Mouse (Mus musculus): ENCODE measurements around the gene Tuba4a. TPM values are rescaled to one million over a fixed set of nuclear protein-coding genes. Genes with fewer than 3 reads are reported as not detected.
"Not testable (repeated sequence)": the region's sequence is repeated elsewhere in the genome, so short reads cannot be mapped to it uniquely, and the experiment has no call there.

Gene Tuba4a
- polyA plus RNA-seq, 1 experiment from 2014 or later, result 355 TPM

DNA sequence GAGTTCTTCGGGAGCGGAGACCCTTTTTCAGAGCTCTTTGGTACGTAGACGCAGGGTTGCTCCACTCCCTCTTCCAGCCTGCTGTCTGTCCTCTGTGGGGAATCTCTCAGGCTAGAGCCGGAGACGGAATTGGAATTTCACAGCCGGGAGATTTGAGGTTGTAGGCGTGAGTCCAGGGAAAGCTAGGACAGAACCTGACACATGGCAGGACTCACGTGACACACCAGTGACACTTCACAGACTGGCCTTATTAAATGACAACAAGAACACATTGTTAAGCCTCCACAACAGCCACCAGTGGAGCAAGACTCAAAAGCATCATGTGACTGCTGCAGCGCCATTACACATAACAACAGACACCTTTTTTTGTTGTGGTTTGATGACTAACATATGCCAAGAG, 19.9 kb upstream of the Tuba4a start:
- Histone ChIP-seq H3K9me3 (replicated peaks; ENCODE audit: control insufficient read depth, low read length) (no peaks in the 10 kb centered on the region), H3K36me3 (ENCODE audit: control insufficient read depth, insufficient read depth) (no peaks in the 10 kb centered on the region; the same call in none of the 2 replicates), H3K4me3 (ENCODE audit: low read depth, low read length) (no peak overlapping the region), H3K27ac (ENCODE audit: low read length) (no peak overlapping the region), H3K4me2 (ENCODE audit: low read depth, low read length) (no peak overlapping the region), H3K4me1 (ENCODE audit: control insufficient read depth, low read depth, low read length) (peaks cover 36% of the 10 kb centered on the region), H3K9ac (ENCODE audit: low read depth, low read length) (no peak overlapping the region), H3K27me3 (ENCODE audit: control insufficient read depth, insufficient read depth, low read depth, low read length) (no peaks in the 10 kb centered on the region)
- WGBS (ENCODE audit: insufficient replicate concordance), result 88% methylated on average over 10 of the region's 10 CpGs
- no peak for ATAC-seq (ENCODE audit: low read depth)

DNA sequence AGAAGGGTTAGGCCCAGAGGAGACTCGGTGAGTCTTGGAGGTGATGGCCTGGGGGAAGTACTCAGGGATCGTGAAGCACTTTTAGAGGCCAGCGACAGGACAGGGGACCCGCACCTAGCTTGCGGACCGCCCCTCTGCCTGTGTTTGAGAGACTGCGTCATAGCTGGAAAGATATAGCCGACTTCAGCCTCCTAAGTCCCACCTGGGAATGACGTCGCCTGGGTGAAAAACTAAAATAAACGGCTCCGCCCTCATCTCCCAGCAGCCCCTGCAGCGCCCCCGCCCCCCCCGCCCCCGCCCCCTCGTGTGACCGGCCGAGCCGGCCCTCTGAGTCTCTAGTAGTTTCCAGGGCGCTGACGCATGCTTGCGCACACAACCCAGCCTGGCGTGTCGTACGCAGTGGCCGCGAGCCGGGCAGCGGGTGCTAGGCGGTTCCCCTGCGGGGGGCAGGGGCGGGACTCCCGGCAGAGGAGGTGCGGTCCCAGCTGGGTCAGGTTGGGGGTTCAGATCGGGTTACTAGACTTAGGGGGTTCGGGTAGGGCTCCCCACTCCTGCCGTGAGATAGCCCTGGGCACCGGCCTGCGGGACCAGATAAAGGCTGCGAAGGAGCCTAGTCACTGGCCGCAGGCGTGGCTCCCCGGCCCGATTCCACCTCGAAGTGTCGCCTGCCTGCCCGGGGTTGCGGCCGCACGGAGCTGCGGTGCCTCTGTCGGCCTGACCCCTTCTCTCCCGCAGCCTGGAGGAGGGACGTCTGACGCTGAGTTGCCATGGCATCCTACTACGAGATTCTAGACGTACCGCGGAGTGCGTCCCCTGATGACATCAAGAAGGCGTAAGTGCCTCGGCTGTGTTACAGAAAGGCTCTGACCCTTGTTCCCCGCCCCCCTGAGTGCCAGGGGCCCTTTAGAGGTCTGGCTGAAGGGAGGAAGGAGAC, 16.7 kb upstream of the Tuba4a start, which contains the start of gene Dnajb2:
Dnajb2 (plus strand) TSS at position 290 of the 934 bp plus-strand sequence.
- no peaks in the 10 kb centered on the region for H3K9me3 ChIP-seq (replicated peaks; ENCODE audit: control insufficient read depth, low read length)
- H3K4me1 ChIP-seq (ENCODE audit: control insufficient read depth, low read depth, low read length), result peaks cover 45% of the 10 kb centered on the region
- no peaks in the 10 kb centered on the region for H3K27me3 ChIP-seq (ENCODE audit: control insufficient read depth, insufficient read depth, low read depth, low read length)
- peak within 1 kb of the TSS; percentile 79 for H3K9ac ChIP-seq (ENCODE audit: low read depth, low read length)
- ATAC-seq (ENCODE audit: low read depth), result peak; percentile 95
- H3K4me2 ChIP-seq (ENCODE audit: low read depth, low read length), result peak within 1 kb of the TSS; percentile 86
- H3K27ac ChIP-seq (ENCODE audit: low read length), result peak within 1 kb of the TSS; percentile 99
- no peaks in the 10 kb centered on the region; the same call in none of the 2 replicates for H3K36me3 ChIP-seq (ENCODE audit: control insufficient read depth, insufficient read depth)
- whole genome bisulfite sequencing (ENCODE audit: insufficient replicate concordance), result under 1% methylated on average over 64 of the region's 64 CpGs
- peak within 1 kb of the TSS; percentile 69 for H3K4me3 ChIP-seq (ENCODE audit: low read depth, low read length)

DNA sequence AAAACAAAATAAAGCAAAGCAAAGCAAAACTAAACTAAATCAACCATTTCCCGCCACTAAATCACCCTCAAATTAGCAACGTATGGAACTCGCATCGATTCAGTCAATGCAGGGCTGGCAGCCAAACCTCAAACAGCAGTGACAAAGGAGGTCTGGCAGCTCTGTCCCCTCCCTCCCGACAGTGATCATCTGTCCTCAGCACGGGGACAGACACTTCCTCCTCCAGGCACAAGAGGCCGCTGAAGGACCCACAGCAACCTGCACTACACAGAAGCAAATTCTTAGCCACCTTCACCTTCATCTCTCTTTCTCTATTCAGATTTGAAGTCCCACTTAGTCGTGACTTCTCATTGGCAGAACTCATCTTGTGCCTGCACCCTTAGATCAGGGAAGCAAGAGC, 14.9 kb upstream of the Tuba4a start:
- no peak overlapping the region for H3K4me3 ChIP-seq (ENCODE audit: low read depth, low read length)
- peak; percentile 14; the same call in 1 of the 2 replicates for ATAC-seq (ENCODE audit: low read depth)
- H3K4me1 ChIP-seq (ENCODE audit: control insufficient read depth, low read depth, low read length), result peaks cover 46% of the 10 kb centered on the region
- H3K27ac ChIP-seq (ENCODE audit: low read length), result peak overlapping the region; percentile 99
- no peak overlapping the region; the same call in 1 of the 2 replicates for H3K9ac ChIP-seq (ENCODE audit: low read depth, low read length)
- no peak overlapping the region for H3K4me2 ChIP-seq (ENCODE audit: low read depth, low read length)
- no peaks in the 10 kb centered on the region for H3K27me3 ChIP-seq (ENCODE audit: control insufficient read depth, insufficient read depth, low read depth, low read length)
- H3K9me3 ChIP-seq (replicated peaks; ENCODE audit: control insufficient read depth, low read length), result no peaks in the 10 kb centered on the region
- no peaks in the 10 kb centered on the region for H3K36me3 ChIP-seq (ENCODE audit: control insufficient read depth, insufficient read depth)
- WGBS (ENCODE audit: insufficient replicate concordance), result 3% methylated on average over 8 of the region's 8 CpGs

DNA sequence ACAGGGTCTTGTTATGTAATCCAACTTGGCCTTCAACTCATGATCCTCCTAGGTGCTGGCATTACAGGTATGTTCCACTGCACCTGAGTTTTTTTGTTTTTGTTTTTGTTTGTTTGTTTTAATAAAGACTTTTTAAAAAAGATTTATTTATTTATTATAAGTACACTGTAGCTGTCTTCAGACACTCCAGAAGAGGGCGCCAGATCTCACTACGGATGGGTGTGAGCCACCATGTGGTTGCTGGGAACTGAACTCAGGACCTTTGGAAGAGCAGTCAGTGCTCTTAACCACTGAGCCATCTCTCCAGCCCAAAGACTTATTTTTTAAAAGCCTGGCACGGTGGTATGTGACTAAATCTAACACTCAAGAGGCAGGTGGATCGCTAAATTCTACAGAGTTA, 12.8 kb upstream of the Tuba4a start:
- H3K9ac ChIP-seq (ENCODE audit: low read depth, low read length); ATAC-seq (ENCODE audit: low read depth); H3K9me3 ChIP-seq (replicated peaks; ENCODE audit: control insufficient read depth, low read length); H3K36me3 ChIP-seq (ENCODE audit: control insufficient read depth, insufficient read depth); H3K4me3 ChIP-seq (ENCODE audit: low read depth, low read length); H3K27ac ChIP-seq (ENCODE audit: low read length); H3K4me2 ChIP-seq (ENCODE audit: low read depth, low read length); H3K27me3 ChIP-seq (ENCODE audit: control insufficient read depth, insufficient read depth, low read depth, low read length): not testable (repeated sequence)
- peaks cover 38% of the 10 kb centered on the region for H3K4me1 ChIP-seq (ENCODE audit: control insufficient read depth, low read depth, low read length)
- 64% methylated on average over 4 of the region's 4 CpGs for WGBS (ENCODE audit: insufficient replicate concordance)

DNA sequence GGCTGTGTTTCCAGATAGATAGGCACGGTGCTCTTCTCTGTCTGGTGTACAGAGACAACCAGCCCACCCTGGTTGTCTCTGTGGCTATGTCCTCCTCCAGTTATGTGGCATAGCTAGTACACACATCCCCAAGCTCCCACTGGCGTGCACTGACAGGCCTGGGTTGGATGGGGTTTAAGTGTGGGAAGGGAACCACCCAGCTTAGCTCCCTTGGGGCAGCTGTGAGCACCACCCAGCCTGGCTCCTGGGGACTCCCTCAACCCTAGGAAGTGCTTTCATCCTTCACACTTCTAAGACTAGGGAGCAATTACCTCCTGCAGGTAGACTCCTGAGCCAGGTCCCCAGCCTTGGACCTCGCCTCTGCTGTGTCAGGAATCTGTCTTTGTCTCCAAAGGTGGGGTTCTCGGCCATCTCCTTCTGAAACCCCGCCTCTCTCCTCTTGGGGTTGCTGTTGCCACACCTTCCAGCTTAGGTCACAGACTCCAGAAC, 12.0 kb upstream of the Tuba4a start, which contains the start of gene A630095N17Rik:
A630095N17Rik (minus strand) TSS at position 439 of the 489 bp plus-strand sequence.
- Histone ChIP-seq H3K4me3 (ENCODE audit: low read depth, low read length) (no peak within 1 kb of the TSS), H3K9ac (ENCODE audit: low read depth, low read length) (no peak within 1 kb of the TSS), H3K9me3 (replicated peaks; ENCODE audit: control insufficient read depth, low read length) (no peaks in the 10 kb centered on the region), H3K4me1 (ENCODE audit: control insufficient read depth, low read depth, low read length) (peaks cover 30% of the 10 kb centered on the region), H3K27ac (ENCODE audit: low read length) (no peak within 1 kb of the TSS), H3K4me2 (ENCODE audit: low read depth, low read length) (no peak within 1 kb of the TSS), H3K36me3 (ENCODE audit: control insufficient read depth, insufficient read depth) (no peaks in the 10 kb centered on the region), H3K27me3 (ENCODE audit: control insufficient read depth, insufficient read depth, low read depth, low read length) (no peaks in the 10 kb centered on the region)
- 60% methylated on average over 5 of the region's 5 CpGs for WGBS (ENCODE audit: insufficient replicate concordance)
- no peak for ATAC-seq (ENCODE audit: low read depth)

DNA sequence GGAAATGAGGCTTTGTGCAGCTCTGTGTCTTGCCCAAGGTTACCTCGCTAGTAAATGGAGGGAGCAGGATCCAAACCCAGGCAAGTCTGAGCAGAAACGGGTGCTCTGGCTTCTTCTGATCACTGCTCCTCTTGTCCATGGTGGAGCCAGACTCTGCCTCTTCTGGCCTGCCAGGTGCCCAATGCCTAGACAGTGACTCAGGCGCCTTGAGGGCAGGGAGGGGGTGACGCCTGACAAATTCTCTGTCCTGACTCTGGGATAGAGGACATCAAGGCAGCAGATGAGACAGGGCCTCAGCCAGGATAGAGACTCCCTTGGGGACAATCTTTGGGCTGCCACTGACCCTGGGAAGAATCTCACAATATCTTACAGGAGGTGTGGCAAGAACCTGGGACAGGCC, 11.6 kb upstream of the Tuba4a start:
- Histone ChIP-seq H3K9me3 (replicated peaks; ENCODE audit: control insufficient read depth, low read length) (no peaks in the 10 kb centered on the region), H3K9ac (ENCODE audit: low read depth, low read length) (no peak overlapping the region), H3K4me1 (ENCODE audit: control insufficient read depth, low read depth, low read length) (peaks cover 29% of the 10 kb centered on the region), H3K27me3 (ENCODE audit: control insufficient read depth, insufficient read depth, low read depth, low read length) (no peaks in the 10 kb centered on the region), H3K27ac (ENCODE audit: low read length) (no peak overlapping the region), H3K4me3 (ENCODE audit: low read depth, low read length) (no peak overlapping the region), H3K4me2 (ENCODE audit: low read depth, low read length) (no peak overlapping the region), H3K36me3 (ENCODE audit: control insufficient read depth, insufficient read depth) (no peaks in the 10 kb centered on the region)
- ATAC-seq (ENCODE audit: low read depth), result no peak
- WGBS (ENCODE audit: insufficient replicate concordance), result 61% methylated on average over 4 of the region's 4 CpGs

DNA sequence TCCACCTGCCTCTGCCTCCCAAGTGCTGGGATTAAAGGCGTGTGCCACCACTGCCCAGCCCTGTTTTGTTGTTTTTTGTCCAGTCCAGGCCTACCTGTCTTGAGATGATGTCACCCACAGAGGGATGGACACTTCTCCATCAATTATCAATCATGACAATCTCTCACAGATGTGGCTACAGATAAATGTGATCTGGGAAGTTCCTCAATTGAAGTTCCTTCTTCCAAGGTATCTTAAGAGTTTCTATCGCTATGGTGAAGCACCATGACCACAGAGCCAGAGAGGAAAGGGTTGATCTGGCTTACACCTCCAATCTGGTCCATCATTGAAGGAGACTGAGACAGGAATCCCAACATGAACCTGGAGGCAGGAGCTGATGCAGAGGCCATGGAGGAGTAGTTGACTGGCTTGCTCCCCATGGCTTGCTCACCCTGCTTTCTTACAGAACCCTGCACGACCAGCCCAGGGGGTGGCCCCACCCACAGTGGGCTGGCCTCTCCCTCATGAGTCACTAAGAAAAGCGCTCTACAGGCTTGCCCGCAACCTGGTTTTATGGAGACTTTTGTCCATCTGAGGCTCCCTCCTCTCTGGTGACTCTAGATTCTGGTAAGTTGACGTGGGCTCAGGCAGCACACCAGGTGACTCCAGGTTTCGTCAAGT, 10.8 kb upstream of the Tuba4a start:
- Histone ChIP-seq H3K4me1 (ENCODE audit: control insufficient read depth, low read depth, low read length) (peaks cover 23% of the 10 kb centered on the region), H3K27me3 (ENCODE audit: control insufficient read depth, insufficient read depth, low read depth, low read length) (no peaks in the 10 kb centered on the region), H3K4me3 (ENCODE audit: low read depth, low read length) (no peak overlapping the region), H3K27ac (ENCODE audit: low read length) (no peak overlapping the region), H3K36me3 (ENCODE audit: control insufficient read depth, insufficient read depth) (no peaks in the 10 kb centered on the region), H3K4me2 (ENCODE audit: low read depth, low read length) (no peak overlapping the region), H3K9ac (ENCODE audit: low read depth, low read length) (no peak overlapping the region), H3K9me3 (replicated peaks; ENCODE audit: control insufficient read depth, low read length) (no peaks in the 10 kb centered on the region)
- 0 out of 2 replicates have a peak, but pooled peaks have one; percentile 20 for ATAC-seq (ENCODE audit: low read depth)
- WGBS (ENCODE audit: insufficient replicate concordance), result 51% methylated on average over 7 of the region's 7 CpGs

DNA sequence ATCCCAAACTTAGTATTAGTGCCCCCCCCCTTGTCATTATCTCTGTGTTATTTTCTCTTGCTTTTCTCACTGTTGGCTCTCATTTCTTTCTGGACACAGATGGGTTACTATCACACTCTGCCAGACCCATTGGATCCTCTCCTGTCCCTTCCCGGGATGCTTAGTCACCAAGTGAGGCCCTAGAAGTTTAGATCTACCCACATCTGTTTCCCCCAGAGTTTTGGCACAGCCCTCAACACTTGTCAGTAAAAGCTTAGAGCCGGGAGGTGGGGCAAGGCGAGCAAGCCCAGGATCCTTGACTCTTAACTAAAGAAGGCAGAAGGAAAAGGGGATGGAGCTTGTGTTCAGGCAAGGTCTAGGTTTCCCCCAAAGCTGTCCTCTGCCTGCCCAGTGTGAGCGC, 9.5 kb upstream of the Tuba4a start:
- Histone ChIP-seq H3K9ac (ENCODE audit: low read depth, low read length) (no peak overlapping the region), H3K27me3 (ENCODE audit: control insufficient read depth, insufficient read depth, low read depth, low read length) (no peaks in the 10 kb centered on the region), H3K4me2 (ENCODE audit: low read depth, low read length) (no peak overlapping the region), H3K27ac (ENCODE audit: low read length) (peak overlapping the region; percentile 69), H3K9me3 (replicated peaks; ENCODE audit: control insufficient read depth, low read length) (no peaks in the 10 kb centered on the region), H3K4me1 (ENCODE audit: control insufficient read depth, low read depth, low read length) (peaks cover 11% of the 10 kb centered on the region), H3K36me3 (ENCODE audit: control insufficient read depth, insufficient read depth) (no peaks in the 10 kb centered on the region), H3K4me3 (ENCODE audit: low read depth, low read length) (no peak overlapping the region)
- 31% methylated on average over 4 of the region's 4 CpGs for WGBS (ENCODE audit: insufficient replicate concordance)
- ATAC-seq (ENCODE audit: low read depth), result peak; percentile 87

All from liver, embryonic 16.5 days (tissue).